Mouse (Mus musculus) c-Kit-positive CD71-positive TER-119-negative erythroid progenitor cells, embryonic 14.5 days (primary cell): Measurements from ENCODE around the gene Unc13b.

Experiments
- DNase-seq: peaks from one replicate; pipeline ENCODE4 v3.0.0-alpha.2; 2013; ENCODE audit warnings: low read depth

Gene Unc13b

GRCm38 (mm10) chr4:43231821-43232220, 173.1 kb downstream of the Unc13b start:
- DNase-seq, result no peak

DNA sequence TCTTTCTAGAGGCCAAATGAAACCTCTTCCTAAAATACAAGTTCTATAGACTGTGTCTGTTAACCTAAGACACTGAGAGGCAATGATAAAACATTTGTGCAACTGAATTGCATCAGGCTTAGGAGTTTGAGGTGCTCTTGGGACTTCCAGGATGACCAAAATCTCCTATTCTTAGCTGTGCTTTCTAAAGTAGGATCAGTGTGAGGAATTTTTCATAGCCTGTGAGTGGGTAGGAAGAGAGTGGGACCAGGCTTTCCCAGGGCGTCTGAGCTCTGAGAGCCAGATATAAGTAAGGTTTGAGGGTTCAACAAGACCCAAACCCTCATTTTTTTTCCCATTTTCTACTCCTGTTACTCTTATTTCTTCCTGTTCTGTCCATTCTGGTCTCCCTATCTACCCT, 174.2 kb downstream of the Unc13b start:
- DNase-seq, result no peak

- no peak for DNase-seq
Observed at GRCm38 (mm10) chr4:43233489-43233888, 174.7 kb downstream of the Unc13b start.

DNA sequence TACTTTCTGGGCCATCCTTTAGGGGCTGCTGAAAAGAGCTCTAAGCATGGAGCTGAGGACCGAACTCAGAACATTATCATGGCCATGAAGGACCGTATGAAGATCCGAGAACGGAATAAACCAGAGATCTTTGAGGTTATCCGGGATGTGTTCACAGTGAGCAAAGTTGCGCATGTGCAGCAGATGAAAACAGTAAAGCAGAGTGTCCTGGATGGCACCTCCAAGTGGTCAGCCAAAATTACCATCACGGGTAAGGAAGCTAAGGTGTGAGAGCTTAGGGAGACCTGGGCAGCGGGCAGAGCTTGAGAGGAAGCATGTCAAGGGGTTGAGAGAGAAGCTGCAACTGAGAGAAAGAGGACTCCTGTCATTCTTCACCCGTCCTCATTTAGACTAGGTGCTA, 178.1 kb downstream of the Unc13b start:
- DNase-seq, result no peak

DNA sequence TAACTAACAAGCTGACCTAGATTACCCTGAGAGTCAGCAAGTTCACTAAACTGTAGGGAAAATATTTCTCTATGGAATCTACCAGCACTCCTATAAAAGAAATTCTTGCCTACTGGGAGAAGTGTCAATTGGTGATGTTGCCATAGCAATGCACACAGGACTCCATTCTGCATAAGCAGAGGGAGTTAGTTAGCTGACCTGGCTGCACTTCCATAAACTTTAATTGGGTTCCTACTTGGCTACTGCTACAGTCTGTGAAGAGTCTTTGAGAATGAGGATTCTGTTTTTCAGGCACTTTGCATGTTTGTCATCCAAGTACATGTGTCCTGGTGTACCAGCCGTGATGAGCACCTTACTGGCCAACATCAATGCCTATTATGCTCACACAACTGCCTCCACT, 182.0 kb downstream of the Unc13b start:
- DNase-seq, result no peak

- DNase-seq, result no peak
Observed at GRCm38 (mm10) chr4:43244022-43244421, 185.3 kb downstream of the Unc13b start.

DNA sequence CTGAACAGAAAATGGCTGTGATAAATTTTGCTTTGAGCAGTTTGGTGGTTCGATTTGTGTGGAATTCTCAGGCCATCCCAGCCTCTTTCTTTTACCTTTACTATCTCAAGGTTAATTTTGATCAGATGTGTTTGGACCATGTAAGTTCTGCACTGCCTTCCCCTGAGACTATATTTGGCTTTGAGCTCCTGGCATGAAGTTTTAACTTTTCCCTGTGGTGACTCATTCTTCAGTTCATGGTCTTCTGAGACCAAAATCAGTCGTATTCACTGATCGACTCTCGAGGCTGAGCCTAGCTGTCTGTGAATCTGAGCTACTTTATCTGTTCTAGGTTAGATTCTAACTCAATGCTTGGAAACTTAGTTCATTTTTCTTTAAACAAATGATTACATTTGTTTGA, 187.0 kb downstream of the Unc13b start:
- no peak for DNase-seq

DNA sequence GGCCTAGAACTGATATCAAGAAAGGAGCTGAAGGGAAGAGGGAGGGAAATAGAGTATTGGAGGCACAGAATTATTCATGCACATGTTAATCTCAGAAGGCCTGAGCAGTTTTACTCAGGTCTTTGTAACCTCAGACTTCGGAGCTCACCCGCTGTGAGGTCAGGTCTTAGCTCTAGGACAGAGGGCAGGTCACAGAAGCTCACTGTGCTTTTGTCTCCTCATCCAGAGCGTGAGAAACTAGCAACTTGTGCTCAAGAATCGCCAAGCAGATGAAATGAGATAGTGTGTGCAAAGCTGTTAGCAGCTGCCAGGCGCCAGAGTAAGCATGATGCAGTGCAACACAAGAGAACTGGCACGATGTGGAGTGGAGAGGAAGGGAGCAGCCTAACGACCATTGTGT, 189.3 kb downstream of the Unc13b start:
- no peak for DNase-seq

DNA sequence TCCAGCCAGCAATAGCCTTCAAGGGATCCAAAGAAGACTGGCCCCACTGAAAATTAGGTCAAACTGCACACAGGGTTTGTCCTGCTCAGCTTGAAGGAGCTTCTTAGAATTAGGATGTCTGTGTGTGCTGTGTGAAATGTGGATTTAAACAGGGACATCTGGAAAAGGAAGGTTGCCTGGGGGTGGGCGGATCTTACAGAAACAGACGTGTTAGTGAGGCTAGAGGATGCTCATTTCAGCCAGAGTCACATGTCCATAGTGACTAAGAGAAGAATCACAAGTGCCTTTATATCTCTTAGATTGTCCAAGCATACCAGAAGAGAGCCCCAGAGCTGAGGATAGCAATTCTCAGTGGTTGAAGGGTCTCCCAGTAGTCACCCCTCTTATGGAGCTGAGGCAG, 190.2 kb downstream of the Unc13b start:
- no peak for DNase-seq

DNA sequence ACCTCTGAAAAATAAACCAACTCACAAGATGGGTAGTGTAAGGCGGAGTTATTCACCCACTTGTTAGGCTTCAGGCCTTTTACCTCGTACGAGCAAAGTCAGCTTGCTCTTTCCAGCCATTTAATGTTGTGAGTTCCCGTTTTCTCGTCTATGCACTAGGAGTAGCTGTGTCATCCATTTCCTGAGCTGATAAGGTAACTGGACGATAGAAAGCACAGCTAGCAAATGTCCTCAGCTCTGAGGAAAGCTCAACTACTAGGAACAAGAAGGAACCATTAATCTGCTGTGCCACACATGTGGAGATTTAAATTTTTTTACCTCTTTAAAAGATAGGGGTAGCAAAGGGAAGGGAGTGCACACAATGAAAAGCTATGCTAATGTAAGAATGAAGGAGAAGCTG, 192.5 kb downstream of the Unc13b start:
- no peak for DNase-seq

GRCm38 (mm10) chr4:43257040-43257439, 198.3 kb downstream of the Unc13b start:
- no peak for DNase-seq

GRCm38 (mm10) chr4:43258556-43258955, 199.8 kb downstream of the Unc13b start:
- DNase-seq, result no peak

GRCm38 (mm10) chr4:43259435-43259834, 200.7 kb downstream of the Unc13b start:
- DNase-seq, result no peak

GRCm38 (mm10) chr4:43260096-43260495, 201.3 kb downstream of the Unc13b start:
- no peak for DNase-seq

- no peak for DNase-seq
Observed at GRCm38 (mm10) chr4:43262821-43263220, 204.1 kb downstream of the Unc13b start.

DNA sequence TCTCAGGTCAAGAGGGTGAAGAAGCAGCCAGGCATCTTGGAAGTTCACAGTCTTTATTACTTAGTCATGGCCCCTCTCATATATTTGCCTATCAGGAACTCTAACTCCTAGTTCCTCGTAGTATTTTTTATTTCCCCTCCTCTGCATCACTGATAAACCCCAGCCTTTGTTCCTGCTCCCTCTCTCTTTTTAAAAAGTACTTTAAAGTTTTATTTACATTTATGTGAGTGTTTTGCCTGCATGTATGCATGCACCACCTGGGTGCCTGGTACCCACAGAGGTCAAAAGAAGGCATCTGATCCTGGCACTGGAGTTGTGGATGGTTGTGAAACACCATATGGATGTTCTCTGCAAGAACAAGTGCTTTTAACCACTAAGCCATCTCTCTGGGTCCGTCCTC, 207.4 kb downstream of the Unc13b start:
- no peak for DNase-seq

GRCm38 (mm10) chr4:43266623-43267322, 208.0 kb downstream of the Unc13b start, which contains the start of gene Atp8b5:
TSS of gene Atp8b5 (plus strand) at chr4:43267159.
- peak; percentile 69 for DNase-seq

DNA sequence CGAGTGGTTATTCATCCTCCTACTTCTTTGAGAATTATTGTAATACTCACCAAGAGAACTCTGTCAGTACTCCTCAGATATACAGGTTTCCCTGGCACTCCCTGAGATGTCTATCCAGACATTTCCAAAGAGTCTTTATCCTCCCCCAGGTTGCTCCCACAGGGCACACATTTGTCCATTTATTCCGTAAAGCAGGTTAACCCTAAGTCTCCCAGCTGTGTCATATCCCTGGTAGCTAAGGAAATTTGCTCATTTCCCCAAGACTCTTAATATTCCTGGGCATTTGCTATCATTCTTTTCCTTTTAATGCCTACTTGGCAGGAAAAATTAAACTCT, 208.5 kb downstream of the Unc13b start:
- DNase-seq, result no peak

GRCm38 (mm10) chr4:43285476-43285875, 226.7 kb downstream of the Unc13b start:
- DNase-seq, result no peak

DNA sequence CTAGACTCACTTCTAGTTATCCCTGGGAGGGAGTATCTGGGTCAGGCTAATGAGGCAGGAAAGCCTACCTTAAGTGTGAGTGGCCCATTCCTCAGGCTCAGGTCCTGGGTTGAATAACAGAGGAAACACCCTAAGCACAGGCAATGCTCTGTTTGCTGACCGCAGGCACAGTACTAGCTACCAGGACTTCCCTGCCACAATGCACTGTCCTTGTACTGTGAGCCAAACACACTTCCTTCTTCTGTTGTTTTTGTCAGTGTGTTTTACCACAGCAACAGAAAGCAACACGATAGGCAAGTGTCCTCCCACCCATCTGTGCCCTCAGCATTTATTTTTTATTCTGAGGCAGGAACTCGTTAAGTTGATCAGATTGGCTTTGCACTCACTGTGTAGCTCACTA, 228.6 kb downstream of the Unc13b start:
- DNase-seq, result no peak

DNA sequence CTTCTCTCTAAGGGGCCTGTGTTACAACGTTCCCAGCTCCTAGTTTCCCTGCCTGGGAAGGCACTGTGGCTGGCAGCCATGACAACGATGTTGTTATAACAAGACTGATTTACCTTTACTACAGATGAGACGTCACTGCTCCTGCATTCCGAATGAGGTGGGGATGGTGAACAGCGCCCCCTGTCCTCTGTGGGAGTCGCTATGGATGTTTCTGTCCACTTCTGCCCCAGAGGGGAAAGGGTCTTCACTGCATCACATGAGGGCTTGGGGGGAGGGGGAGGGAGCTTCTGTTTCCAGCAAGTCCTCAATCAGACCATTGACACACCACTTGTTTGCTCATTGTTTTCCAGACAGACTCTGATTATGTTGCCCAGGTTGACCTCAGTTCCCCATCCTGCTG, 235.2 kb downstream of the Unc13b start:
- peak; percentile 6 for DNase-seq

GRCm38 (mm10) chr4:43309696-43310338, 251.1 kb downstream of the Unc13b start:
- DNase-seq, result no peak
